Mouse (Mus musculus) cerebellum, postnatal 10 days (tissue): ENCODE measurements at regions not wholly inside any gene's neighbourhood (a gene's known extent, or its start where the extent isn't known, plus 50 kb on each side); places are given as distances from the start of the nearest gene placed in this dataset.

Experiments used
- DNase-seq, 2 experiments: peaks; one replicate each; pipeline ENCODE4 v3.0.0; 2021; ENCODE audit warnings: mixed read lengths in 2 of 2

DNA sequence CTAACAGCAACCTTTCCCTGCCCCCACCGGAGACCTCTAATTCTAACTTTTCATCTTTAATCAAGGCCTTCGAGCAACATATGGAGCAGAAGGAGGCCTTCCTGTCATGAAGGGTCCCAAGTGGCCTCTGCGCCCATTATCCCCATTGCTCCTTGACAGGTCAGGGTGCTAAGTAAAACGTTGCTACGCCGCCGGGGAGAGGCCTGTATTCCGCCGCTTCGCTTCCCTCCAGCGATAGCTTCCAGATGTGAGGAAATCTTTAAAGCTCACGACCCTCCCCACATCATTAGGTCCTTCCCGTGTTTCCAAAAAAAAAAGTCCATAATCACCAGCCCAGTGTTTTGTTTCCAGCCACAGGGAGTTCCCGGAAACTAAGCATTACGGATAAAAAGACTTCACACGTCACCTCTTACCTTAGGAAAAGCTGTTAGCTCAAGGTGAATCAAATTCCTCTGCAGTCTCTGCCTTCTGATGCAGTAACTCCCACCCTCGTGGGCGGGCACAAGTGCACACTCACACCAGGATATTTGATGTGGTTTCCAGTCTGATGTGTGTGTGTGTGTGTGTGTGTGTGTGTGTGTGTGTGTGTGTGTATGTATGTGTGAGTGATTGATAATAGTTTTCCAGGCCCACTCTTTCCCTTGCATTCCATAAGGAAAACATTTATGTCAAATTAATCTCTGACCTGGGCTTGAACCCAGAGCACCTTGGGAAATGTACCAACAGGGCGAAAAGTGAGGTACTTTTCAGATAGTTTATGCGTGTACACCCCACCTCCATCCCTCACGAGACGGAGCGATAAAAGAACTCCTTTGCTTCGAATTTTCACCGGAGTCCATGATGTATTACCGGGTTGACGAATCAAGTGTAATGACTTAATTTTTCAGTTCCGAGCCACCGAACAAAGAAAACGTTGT, 107.5 kb downstream of the Gm45692 start:
- no peak for DNase-seq

DNA sequence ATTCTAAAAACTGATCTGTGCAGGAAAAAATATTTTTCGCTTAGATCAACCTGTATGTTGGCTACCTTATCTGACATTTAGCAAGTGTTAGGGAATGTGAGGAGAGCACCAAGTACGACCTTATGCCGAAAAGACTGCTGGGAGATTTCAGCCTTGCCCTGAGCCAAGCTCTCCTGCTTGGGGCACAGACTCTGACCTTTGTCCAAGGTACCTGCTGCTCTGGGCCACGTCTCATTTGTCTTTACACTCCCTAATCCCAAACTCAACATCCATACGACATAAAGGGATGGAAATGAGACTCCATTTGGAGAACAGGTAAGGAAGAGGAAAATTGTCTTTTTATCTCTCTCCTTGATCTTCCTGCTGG, 108.2 kb downstream of the Gm45692 start:
- DNase-seq, result peak; percentile 44 to 45

DNA sequence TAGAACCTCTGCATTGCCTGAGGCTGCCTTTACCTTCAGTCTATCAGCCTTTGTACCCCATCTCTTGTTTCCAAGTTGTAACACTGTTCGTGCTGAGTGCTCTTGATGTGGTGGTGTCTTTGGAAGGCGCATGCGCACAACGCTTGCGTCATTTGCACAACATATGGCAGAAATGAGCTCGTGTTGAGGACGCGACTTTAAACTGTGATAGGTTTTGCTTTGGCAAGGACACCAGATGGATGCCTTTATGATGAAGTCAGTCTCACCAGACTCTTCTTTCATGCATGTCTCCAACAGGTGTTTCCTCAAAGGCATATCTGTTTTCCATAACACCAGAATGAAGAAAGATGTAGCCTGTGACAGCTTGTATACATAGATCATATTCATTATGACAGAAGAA, 110.2 kb downstream of the Gm45692 start:
- DNase-seq, result no peak

DNA sequence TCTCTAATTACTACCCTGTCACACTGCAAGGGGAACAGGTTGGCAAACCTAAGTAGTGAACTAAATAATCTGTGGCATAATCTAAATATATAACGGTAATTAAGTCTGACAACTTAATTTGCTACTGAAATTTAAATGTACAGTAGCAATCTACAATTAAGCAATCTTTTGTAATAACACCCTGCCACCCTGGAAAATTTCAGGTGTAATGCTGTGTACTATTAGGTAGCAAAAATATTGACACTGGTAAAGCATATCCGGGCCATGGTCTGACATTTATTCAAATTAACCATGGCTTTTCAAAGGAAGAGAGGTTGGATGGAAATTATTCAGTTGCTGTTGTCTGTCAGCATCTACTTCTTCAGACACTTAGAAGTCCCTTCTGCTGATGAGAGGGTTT, 119.7 kb downstream of the Gm45692 start:
- DNase-seq, result no peak

DNA sequence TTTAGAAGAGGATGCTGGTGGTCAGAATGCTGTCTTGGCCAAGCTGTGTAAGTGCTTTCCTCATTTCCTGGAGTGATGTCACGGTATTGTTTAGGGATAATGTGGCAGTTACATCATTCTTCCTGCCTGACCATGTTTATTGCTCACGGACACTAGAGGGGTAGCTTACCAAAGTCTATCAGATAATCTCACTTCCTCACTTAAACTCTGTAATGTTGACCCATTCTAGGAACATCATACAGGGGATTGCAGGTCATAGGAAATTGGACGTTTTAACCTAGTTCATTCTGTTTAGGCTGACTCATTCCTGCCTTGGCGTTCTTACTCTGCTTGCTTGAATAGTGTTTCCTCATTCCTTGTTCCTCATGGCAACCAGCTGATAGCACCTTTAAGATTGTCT, 120.3 kb downstream of the Gm45692 start:
- no peak for DNase-seq

DNA sequence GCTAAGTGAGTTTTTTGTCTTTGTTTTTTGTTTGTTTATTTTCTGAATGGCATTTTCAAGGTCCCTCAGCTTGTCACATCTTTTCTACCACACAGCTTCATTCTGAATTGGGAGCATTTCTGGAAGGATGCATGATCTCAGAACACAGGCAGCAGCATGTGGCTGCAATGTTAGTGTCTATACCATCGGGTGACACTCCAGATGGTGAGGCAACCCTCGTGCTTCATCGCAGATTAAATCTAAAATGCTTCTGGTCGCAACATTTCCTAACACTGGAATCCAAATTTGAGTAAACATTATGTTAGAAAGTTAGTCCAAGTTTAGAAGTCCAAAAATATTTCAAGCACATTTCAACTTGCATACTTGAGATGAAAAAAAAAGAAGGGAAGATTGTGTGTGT, 124.4 kb downstream of the Gm45692 start:
- DNase-seq, result no peak

DNA sequence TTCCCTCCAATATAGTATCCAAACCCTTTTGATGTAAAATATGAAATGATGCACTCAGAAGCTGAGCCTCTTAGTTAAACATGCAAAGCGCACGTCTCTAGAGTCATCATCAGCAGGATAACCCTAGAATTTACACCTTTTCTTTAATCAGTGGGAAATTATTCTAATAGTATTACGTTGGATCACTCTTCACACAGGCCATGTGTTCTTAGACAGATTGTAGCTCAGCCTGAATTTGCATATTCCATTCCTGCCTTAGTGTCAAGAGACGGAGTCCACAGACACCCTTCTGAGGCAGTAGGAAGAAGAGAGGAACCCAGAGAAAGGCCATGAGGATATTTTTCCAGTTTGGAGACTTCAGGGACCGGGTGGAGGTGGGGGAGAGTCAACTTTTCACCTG, 125.0 kb downstream of the Gm45692 start:
- no peak for DNase-seq

DNA sequence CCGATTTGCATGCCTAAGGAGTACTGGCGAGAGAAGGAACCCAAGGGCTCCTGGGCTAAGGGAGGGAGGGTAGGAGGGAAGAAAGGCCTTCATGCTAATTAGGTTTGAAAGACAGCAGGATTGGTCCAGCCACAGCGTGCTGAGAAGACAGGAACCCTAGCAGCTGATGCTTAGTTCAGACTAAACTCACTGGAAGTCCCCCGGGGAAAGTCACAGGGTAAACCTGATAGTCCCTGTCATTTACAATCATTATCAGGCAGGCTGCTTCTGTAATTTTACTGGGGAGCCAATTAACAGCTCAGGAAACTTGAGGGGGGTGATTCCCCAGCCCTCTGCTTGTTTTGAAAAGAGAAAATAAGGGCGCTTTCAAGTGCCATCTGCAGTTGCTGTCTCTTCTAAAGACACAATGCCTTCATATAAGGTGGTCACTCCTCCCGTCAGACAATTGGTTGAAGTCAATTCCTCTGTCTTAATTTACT, 135.9 kb downstream of the Gm45692 start:
- DNase-seq, result peak; percentile 51 to 63

DNA sequence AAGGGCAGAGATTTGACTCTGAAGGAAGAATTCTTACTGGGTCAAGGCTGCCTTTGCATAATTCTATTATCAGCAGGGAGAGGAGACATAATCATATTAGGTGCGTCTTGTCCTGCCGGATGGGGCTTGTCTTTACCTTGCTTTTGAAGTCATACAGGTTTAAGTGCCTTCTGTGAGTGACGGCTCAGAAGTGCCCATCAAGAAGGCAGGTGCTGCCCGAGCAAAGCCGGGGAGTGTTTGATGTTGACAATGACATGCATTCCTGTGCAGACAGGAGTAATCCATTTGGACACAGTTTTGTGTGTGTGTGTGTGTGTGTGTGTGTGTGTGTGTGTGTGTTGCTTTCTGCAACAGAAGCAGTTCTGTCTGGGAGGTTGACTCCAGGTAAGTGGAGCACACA, 141.0 kb downstream of the Gm45692 start:
- no peak for DNase-seq

DNA sequence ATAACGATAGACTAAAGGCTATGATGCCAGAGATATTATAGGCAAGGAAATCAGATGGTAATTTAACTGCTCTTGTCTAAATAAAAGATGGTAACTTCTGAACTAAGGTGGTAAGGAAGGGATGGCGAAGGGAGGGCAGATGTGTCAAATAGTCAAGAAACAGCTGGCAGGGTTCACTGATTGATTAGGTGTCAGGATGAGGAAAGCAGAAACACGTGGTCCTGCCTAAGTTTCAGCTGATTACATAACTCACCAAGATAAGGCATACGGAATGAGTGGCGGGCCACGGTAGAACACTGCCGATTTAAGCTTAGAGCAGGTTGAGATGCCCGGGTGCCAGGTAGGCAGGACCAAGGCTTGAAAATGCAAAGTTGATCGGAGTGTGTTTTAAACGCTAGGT, 143.2 kb downstream of the Gm45692 start:
- DNase-seq, result no peak

DNA sequence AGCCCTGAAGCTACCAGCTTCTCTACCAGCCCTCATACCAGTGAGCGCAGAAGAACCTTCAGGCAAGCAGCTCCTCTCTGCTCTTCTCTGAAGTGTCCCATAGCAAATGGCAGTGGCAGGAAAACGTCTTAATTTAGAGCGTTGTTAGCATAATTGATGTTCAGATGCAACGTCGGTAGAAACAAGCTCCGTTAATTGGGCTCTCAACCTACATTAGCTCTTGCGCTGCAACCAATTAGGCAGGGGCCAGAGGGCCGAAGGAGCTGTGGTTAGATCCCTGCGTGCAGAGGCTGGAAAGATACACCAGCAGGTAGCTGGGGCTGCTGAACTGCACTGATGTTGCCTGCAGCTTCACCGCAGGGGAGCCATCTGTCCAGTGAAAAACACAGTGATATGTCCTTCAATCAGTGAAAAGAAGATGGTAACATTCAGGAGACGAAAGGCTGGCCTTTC, 145.6 kb downstream of the Gm45692 start:
- DNase-seq, result peak; percentile 63 to 79

DNA sequence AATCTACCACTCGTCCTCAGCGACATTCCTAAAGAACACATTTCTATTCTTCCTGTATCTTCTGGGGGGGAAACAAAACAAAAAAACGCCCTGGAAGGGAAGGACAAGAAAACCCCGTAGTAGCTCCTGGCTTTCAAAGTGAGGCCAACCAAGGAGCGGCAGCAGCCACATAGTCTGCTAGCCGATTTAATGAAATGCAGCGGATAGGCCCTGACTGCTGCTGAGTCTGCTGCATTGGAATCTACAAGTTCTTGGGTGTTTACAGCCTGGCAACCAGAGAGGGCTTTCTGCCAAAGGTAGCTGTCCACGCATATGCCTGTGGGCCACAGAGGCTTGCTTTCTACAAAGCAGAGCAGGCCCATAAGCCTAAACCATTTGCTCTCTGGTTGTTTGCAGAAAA, 146.0 kb downstream of the Gm45692 start:
- DNase-seq, result peak; percentile 39 to 51

DNA sequence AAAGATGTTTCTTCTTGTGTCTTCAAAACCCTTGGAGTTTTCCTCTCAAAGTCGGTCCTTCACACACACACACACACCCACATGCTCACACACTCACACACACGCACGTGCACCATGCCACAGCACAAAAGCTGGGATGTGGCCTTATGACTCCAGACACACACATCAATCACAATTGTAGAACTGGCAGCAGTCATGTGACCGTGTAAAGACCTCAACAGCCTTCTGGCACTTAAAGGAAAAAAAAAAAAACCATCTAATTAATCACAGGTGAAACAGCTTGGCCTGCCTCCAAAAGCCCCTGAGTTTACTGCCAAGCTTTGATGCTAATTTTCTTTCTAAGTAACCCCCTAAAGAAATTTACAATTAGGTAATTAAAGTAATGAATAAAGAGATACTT, 147.1 kb downstream of the Gm45692 start:
- peak in 1 of 2 experiments; percentile 23 for DNase-seq

DNA sequence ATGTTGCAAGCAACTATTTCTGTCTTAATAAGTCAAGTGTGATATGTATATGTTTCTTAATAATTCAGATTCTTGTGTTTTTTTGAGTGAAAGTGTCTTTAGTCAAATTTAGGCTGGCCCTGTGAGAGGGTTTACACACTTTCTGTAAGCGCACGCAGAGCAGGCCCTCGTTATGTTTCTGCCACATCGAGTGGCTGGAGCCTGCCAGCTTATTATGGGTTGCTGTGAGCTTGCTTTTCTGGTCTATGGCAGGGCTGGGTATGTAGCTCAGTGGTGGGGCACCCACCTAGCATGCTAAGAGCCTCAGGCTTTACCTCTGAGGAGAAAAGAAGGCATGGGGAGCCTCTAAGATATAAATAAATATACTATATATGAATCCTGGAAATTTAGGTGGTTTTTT, 148.2 kb downstream of the Gm45692 start:
- DNase-seq, result no peak

DNA sequence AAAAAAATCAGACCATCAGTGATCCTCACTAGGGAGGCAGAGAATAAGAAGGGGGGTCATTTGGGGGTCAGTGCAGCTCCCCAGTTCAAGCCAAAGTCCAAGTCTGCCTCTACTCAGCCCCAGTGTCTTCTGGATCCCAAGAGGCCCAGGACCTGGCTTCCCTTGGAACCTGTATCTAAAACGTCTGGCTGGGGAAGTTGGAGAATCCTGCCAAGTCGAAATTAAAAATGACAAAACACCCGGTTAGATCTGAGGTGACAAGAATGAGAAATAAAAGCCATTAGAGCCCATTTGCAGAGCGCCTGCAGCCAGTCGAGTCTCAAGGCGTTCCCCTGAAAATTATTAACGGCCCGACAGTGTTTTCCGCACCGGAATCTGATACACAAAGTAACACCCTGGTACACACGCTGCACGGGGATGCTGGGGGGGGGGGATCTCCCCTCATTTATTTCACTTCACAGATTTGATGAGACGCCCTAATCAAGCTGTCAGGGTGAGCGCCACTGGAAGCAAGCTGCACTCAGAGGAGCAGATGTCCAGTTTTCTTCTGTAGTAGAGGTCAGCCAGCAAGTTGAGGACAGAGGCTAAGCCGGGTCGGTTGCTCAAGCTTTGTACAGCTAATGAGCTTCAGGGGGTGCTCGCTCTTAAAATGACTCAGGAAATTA, 149.5 kb downstream of the Gm45692 start:
- peak; percentile 54 to 66 for DNase-seq

DNA sequence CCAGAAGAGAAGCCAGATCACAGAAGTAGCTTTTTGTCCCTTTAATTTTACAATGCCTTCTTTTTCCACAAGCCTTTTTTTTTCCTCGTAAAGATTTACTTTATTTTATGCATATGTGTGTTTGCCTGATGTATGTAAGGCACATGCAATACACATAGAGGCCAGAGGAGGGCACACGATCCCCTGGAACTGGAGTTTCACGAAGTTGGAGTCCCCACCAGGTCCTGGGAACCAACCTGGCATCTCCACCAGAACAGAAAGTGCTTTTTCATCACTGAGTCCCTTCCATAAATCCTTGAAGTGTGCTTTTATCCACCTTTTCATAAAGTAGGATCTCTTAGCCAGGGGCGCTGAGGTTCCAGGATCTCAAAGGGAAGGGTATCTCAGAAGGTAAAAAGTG, 152.8 kb downstream of the Gm45692 start:
- peak; percentile 40 to 47 for DNase-seq

DNA sequence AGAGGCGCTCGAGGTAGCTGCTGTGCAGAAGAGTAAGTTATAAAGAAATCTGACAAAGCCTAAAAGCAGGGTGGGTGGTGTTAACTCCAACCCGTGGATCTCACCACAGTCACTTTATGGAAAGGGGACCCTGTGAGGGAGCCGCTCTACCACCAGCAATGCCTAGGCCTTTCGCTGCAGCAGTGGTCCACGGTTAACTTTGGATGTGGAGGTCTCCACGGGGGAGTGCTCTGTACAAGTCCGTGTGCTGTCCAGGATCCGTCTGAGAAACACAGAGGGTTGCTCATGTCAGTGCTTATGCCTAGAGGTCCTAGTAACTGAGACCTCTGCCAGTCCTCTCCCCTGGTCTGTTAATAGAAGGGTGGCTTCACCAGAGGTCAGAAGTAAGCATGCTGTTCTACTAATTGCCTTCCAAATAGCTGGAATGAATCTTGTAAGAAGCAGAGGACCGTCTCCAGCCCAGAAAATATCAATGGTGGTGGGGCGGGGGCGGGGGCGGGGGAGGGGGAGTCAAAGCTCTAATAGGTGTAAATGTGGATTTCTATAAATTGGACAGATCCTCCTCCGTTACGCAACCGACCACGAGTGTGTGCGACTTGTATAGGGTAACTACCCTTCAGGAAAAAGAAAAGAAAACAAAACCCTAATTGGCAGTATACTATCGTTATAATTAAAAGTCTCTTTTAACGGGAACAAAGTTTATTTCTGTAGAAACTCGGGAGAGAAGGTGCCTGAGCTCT, 153.5 kb downstream of the Gm45692 start:
- no peak for DNase-seq

DNA sequence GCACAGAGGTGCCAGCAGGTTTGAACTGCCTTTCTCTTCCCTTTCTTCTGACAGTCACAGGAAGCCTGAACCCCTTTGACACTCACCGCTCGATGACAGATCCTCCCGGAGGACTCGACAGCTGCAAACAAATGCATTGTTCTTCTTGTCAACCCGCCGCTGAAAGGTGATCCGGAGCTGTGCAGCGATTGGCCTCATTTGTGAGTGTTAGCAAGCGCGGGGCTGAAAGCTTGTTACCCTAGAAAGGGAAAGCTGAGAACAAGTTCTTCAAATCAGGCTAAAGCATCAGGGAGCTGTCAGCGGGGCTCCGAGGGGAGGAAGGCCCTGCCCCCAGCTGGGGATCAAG, 154.1 kb downstream of the Gm45692 start:
- no peak for DNase-seq

DNA sequence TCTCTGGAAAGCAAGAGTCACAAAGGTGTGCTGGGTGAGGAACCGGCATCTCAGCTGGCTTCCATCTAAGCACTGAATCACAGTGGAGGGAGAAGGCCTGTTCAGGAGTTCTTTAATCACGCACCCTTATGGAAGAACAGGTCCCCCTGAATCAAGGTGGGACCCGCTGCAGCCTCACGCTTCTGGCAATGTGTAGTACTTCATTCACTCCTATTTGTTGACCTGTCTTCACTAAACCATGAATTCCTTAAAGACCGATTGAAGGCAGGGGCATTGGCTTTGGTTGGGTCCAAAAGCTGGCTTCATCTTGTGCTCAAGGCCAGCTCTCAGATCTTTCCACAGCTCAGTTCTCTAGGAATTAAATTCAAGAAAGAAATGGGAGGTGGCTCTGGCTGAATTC, 154.5 kb downstream of the Gm45692 start:
- DNase-seq, result no peak

DNA sequence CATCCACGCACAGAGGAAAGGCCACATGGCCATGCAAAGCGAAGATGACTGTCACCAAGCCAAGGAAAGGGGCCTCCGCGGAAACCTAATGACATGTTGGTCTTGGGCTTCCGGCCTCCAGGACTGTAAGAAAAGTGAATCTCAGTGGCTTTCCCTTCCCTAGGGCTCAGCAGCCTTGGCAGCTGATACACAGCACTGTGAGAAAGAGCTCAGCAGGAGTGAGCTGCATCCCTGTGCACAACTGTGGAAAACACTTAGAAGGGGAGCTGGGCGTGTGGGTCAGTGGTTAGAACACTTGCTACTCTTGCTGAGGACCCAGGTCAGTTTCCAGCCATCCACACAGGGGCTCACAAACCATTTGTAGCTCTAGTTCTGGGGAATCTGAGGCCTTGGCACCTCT, 155.1 kb downstream of the Gm45692 start:
- DNase-seq, result no peak

DNA sequence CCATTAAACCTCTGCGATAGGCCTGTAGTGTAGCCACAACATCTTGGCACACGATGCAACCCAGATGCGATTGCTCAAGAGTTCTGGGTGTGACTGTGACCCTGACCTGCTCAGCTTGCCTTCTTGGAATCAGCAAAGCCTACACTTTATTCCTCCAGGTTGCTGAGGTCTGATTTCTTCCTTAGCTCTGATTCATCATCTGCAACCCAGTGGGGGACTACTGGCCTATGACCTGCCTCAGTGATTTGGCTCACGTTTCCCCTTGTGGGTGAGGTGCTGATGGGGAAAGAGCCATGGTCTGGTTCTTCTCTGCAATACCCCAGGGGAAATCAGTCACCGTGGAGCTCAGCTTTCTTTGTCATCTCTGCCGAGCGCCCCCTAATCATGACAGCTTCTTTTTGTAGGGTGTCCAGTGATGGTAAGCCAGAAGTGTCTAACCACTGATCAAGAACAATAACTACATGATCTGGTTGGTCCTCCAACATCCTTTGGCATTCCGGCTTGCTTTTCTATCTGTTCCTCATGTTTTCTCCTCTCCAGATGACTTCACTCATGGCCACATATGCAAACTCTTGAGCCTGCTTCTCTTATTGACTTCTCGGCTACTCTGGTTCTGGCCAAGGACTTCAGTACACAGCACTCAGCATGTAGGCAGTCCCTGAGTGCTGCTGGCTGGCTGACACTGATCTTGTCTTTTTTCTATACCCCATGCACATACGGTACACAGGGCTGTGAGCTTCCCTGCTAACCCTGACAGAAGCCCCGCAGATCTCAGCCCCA, 163.0 kb downstream of the Gm45692 start:
- DNase-seq, result no peak

DNA sequence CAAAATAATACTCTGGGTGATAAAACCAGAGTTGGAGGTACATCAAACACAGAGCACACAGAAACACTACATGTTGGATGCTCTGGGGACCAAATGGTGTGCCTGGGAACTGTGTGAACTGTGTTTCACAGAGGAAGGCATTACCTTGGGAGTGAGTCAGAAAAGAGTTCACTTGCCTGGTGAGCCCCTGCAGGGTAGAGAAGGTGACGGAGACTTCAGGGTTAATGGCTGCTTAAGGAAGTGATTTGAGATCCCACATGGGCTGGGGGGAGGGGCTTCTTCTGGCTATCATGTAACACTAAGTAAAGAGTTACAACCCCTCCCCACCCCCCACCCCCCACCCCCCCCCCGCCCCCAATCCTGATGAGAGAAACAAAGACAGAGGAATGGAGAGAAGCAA, 164.6 kb downstream of the Gm45692 start:
- no peak for DNase-seq

DNA sequence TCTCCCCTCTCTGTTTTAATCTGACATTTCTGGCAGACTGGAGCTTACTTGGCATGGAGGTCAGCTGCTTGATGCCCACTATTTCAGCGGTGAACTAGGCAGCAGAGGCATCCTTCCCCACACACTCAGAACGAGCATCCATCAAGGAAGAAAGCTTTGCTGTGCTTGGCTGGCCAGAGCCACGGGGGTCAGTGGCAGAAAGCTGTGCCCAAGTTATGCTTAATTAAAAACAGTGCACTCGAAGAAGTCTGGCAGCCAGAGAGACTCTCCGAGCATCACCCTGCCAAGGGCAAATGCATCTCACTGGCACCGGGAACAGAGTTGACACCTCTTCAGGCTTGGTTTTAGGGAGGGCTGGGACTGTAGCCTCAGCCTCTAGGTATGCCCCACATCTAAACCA, 168.3 kb downstream of the Gm45692 start:
- peak; percentile 80 to 89 for DNase-seq
